Mouse (Mus musculus): Measurements from ENCODE around the gene Lcp2. TPM values are rescaled to one million over a fixed set of nuclear protein-coding genes. Genes with fewer than 3 reads are reported as not detected.

The Lcp2 gene
- polyA plus RNA-seq, 1 experiment, result not detected

DNA sequence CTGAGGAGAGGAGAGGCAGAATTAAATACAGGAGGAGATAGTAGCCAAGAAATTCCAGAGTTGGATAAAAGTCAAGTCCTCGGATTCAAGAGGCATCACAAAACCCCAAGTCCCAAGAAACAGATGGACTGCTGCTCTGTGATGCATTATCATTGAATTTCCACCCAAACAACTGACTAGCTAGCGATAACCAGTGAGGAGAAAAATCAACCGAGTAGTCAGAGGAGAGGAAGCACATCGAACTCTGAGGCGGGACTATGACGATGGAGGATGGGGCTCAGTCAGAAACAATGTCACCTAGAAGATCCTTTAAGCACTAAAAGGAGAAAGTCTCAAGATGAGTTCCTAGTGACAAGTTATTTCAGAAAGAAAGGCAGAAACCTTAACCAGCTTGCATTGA is 12.2 kb downstream of the Lcp2 start:
- Histone ChIP-seq H3K9me3 (replicated peaks; ENCODE audit: control insufficient read depth, insufficient read depth, low read length, poor library complexity, severe bottlenecking) (no peaks in the 10 kb centered on the region; the same call in 1 of the 2 replicates), H3K4me1 (ENCODE audit: control insufficient read depth, insufficient read depth, low read length) (no peaks in the 10 kb centered on the region), H3K27ac (ENCODE audit: insufficient read depth, low read length) (no peak overlapping the region), H3K9ac (ENCODE audit: low read depth, poor library complexity, severe bottlenecking) (no peak overlapping the region), H3K36me3 (ENCODE audit: control insufficient read depth, insufficient read depth, low read length, poor library complexity, severe bottlenecking) (no peaks in the 10 kb centered on the region), H3K27me3 (ENCODE audit: control insufficient read depth, insufficient read depth, low read length, poor library complexity, severe bottlenecking) (no peaks in the 10 kb centered on the region), H3K4me3 (ENCODE audit: low read depth, low read length) (no peak overlapping the region)
- no peak for TF ChIP-seq POLR2A (IDR thresholded peaks at IDR 0.05; ENCODE audit: insufficient read depth, low read length)
- no peak for TF ChIP-seq CTCF (IDR thresholded peaks at IDR 0.05; ENCODE audit: low read depth, low read length)
- TF ChIP-seq EP300 (IDR thresholded peaks at IDR 0.05; ENCODE audit: insufficient read depth, low read depth, low read length), result no peak

DNA sequence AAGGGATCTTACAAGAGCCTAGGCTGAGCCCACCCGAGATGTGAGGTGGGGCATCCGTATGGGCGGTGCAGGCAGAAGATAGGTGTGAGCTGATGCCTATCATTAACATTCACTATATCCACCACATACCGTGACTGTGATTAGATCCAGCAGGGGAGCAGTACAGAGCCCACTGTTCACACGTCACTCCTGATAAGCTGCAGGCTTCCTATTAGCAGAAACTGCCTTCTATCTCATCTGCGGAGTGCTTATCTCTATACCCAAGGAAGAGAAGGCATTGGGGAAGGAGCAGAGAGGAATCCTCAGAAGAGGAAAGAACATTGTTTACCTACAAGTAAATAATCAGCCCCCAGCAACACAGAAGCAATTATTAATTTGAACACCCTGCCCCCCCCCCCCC is 15.0 kb downstream of the Lcp2 start:
- no peaks in the 10 kb centered on the region for H3K9me3 ChIP-seq (replicated peaks; ENCODE audit: control insufficient read depth, insufficient read depth, low read length, poor library complexity, severe bottlenecking)
- H3K9ac ChIP-seq (ENCODE audit: low read depth, poor library complexity, severe bottlenecking), result no peak overlapping the region
- no peak overlapping the region for H3K27ac ChIP-seq (ENCODE audit: insufficient read depth, low read length)
- no peaks in the 10 kb centered on the region for H3K27me3 ChIP-seq (ENCODE audit: control insufficient read depth, insufficient read depth, low read length, poor library complexity, severe bottlenecking)
- H3K36me3 ChIP-seq (ENCODE audit: control insufficient read depth, insufficient read depth, low read length, poor library complexity, severe bottlenecking), result no peaks in the 10 kb centered on the region
- no peaks in the 10 kb centered on the region for H3K4me1 ChIP-seq (ENCODE audit: control insufficient read depth, insufficient read depth, low read length)
- H3K4me3 ChIP-seq (ENCODE audit: low read depth, low read length), result no peak overlapping the region
- no peak for TF ChIP-seq EP300 (IDR thresholded peaks at IDR 0.05; ENCODE audit: insufficient read depth, low read depth, low read length)
- TF ChIP-seq POLR2A (IDR thresholded peaks at IDR 0.05; ENCODE audit: insufficient read depth, low read length), result no peak
- TF ChIP-seq CTCF (IDR thresholded peaks at IDR 0.05; ENCODE audit: low read depth, low read length), result no peak

DNA sequence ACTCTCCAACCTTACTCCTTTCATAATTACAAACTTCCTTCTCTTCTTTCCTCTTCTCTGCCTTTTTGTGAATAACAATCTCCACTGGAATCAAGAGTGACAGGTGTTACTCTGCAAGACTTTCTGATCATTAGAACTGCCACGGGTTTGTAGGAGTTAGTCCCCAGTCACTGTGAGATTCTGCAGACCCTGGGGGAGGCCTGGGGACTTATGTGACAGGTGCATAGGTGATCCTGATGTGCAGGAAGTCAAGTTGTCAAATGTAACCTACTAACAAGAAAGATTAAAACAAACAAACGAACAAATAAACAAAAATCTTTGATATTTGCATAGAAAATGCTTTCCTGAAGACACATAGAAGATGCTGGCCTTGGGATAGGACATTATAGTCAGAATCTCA is 16.5 kb downstream of the Lcp2 start:
- H3K27me3 ChIP-seq (ENCODE audit: control insufficient read depth, insufficient read depth, low read length, poor library complexity, severe bottlenecking), result no peaks in the 10 kb centered on the region

DNA sequence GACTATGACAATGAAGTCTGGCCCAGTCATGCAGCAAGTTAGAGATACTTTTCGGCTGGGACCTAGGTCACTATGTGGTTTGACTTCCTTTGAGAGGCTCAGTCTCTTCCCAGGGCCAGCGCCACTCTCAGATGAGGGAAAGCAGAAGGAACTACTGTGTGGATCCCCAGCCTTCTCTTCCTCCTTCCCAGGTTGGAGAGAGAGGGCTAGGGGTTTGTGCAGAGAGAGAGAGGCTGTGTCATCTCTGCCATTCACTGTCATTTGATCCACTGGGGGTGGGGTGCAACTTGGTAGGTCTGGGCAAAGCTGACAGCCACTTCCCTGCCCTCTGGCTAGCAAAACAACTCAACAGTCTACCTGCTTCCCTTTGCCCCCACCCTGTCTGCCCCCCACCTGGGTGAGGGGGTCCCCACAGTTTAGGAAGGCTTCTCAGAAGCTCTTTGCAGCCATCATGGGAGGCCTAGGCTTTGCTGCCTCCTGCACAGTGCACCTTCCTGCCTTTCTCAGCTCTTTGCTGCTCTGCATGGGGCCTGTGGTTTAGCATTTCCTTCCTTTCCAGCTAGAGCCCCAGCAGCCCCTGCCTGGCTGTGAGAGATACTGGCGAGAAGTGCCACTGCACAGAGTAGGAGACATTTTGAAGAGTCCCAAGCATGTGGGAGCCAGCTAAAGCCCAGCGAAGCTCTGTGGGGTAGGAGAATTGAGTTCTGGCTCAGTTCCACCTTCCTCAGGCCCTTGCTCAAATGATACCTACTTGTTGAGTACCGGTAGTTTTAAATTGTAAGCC is 17.2 kb downstream of the Lcp2 start:
- H3K36me3 ChIP-seq (ENCODE audit: control insufficient read depth, insufficient read depth, low read length, poor library complexity, severe bottlenecking), result no peaks in the 10 kb centered on the region
- H3K4me3 ChIP-seq (ENCODE audit: low read depth, low read length), result no peak overlapping the region
- no peak overlapping the region for H3K27ac ChIP-seq (ENCODE audit: insufficient read depth, low read length)
- no peak overlapping the region for H3K9ac ChIP-seq (ENCODE audit: low read depth, poor library complexity, severe bottlenecking)
- no peaks in the 10 kb centered on the region for H3K4me1 ChIP-seq (ENCODE audit: control insufficient read depth, insufficient read depth, low read length)
- no peaks in the 10 kb centered on the region for H3K9me3 ChIP-seq (replicated peaks; ENCODE audit: control insufficient read depth, insufficient read depth, low read length, poor library complexity, severe bottlenecking)
- TF ChIP-seq CTCF (IDR thresholded peaks at IDR 0.05; ENCODE audit: low read depth, low read length) (no peak), EP300 (IDR thresholded peaks at IDR 0.05; ENCODE audit: insufficient read depth, low read depth, low read length) (no peak), POLR2A (IDR thresholded peaks at IDR 0.05; ENCODE audit: insufficient read depth, low read length) (no peak)
- no peaks in the 10 kb centered on the region for H3K27me3 ChIP-seq (ENCODE audit: control insufficient read depth, insufficient read depth, low read length, poor library complexity, severe bottlenecking)

More for the DNA sequence above, 16.5 kb downstream of the Lcp2 start:
- Histone ChIP-seq H3K4me1 (ENCODE audit: control insufficient read depth, insufficient read depth, low read length) (no peaks in the 10 kb centered on the region), H3K36me3 (ENCODE audit: control insufficient read depth, insufficient read depth, low read length, poor library complexity, severe bottlenecking) (no peaks in the 10 kb centered on the region), H3K9me3 (replicated peaks; ENCODE audit: control insufficient read depth, insufficient read depth, low read length, poor library complexity, severe bottlenecking) (no peaks in the 10 kb centered on the region), H3K4me3 (ENCODE audit: low read depth, low read length) (no peak overlapping the region), H3K27ac (ENCODE audit: insufficient read depth, low read length) (no peak overlapping the region), H3K9ac (ENCODE audit: low read depth, poor library complexity, severe bottlenecking) (no peak overlapping the region)
- no peak for TF ChIP-seq POLR2A (IDR thresholded peaks at IDR 0.05; ENCODE audit: insufficient read depth, low read length)
- no peak for TF ChIP-seq EP300 (IDR thresholded peaks at IDR 0.05; ENCODE audit: insufficient read depth, low read depth, low read length)
- TF ChIP-seq CTCF (IDR thresholded peaks at IDR 0.05; ENCODE audit: low read depth, low read length), result no peak

DNA sequence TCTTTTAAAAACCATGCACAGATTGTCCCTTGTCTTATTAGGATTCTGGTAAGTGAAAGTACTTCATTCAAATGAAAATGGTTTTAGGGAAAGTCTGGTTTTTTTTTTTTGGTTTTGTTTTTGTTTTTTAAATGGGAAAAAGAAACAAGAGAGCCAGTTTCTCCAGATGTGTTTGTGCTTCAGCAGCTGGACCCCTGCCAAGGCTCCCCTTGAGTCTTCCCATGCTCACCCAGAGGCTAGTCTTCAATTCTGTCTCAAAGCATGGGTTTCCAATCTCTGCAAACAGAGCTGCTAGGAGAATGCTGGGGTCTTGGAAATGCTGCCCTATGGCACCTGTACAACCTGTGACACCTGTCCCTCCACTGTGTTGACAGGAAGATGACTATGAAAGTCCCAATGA is 23.9 kb downstream of the Lcp2 start:
- no peak overlapping the region for H3K4me3 ChIP-seq (ENCODE audit: low read depth, low read length)
- no peak overlapping the region for H3K9ac ChIP-seq (ENCODE audit: low read depth, poor library complexity, severe bottlenecking)

DNA sequence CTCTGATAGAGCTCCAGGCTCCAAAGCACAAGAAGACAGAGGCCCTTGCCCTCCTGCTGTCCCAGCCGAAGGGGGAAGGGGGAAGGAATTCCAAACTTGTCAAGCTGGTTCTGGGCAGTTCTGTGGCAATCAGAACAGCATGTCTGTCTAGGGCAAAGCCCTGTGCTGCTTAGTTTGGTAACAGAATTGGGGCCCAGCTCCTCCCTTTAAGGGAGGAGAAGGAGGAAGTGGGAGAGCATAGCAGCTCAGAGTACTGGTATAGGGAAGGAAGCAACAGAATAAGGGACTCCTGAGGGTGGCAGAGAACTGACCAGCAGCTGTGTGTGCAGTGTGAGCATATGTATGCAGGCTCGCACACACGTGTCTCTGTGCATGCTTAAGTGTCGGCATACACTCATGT is 25.6 kb downstream of the Lcp2 start:
- TF ChIP-seq CTCF (IDR thresholded peaks at IDR 0.05; ENCODE audit: low read depth, low read length), result no peak
- no peak for TF ChIP-seq POLR2A (IDR thresholded peaks at IDR 0.05; ENCODE audit: insufficient read depth, low read length)
- TF ChIP-seq EP300 (IDR thresholded peaks at IDR 0.05; ENCODE audit: insufficient read depth, low read depth, low read length), result no peak
- no peak overlapping the region for H3K4me3 ChIP-seq (ENCODE audit: low read depth, low read length)
- H3K36me3 ChIP-seq (ENCODE audit: control insufficient read depth, insufficient read depth, low read length, poor library complexity, severe bottlenecking), result no peaks in the 10 kb centered on the region
- H3K27ac ChIP-seq (ENCODE audit: insufficient read depth, low read length), result no peak overlapping the region
- H3K27me3 ChIP-seq (ENCODE audit: control insufficient read depth, insufficient read depth, low read length, poor library complexity, severe bottlenecking), result no peaks in the 10 kb centered on the region
- H3K9me3 ChIP-seq (replicated peaks; ENCODE audit: control insufficient read depth, insufficient read depth, low read length, poor library complexity, severe bottlenecking), result no peaks in the 10 kb centered on the region
- no peak overlapping the region for H3K9ac ChIP-seq (ENCODE audit: low read depth, poor library complexity, severe bottlenecking)
- H3K4me1 ChIP-seq (ENCODE audit: control insufficient read depth, insufficient read depth, low read length), result peaks cover 2% of the 10 kb centered on the region

More for the DNA sequence above, 23.9 kb downstream of the Lcp2 start:
- TF ChIP-seq POLR2A (IDR thresholded peaks at IDR 0.05; ENCODE audit: insufficient read depth, low read length) (no peak), EP300 (IDR thresholded peaks at IDR 0.05; ENCODE audit: insufficient read depth, low read depth, low read length) (no peak), CTCF (IDR thresholded peaks at IDR 0.05; ENCODE audit: low read depth, low read length) (no peak)
- H3K27ac ChIP-seq (ENCODE audit: insufficient read depth, low read length), result no peak overlapping the region
- no peaks in the 10 kb centered on the region for H3K9me3 ChIP-seq (replicated peaks; ENCODE audit: control insufficient read depth, insufficient read depth, low read length, poor library complexity, severe bottlenecking)
- no peaks in the 10 kb centered on the region for H3K36me3 ChIP-seq (ENCODE audit: control insufficient read depth, insufficient read depth, low read length, poor library complexity, severe bottlenecking)
- no peaks in the 10 kb centered on the region for H3K27me3 ChIP-seq (ENCODE audit: control insufficient read depth, insufficient read depth, low read length, poor library complexity, severe bottlenecking)
- H3K4me1 ChIP-seq (ENCODE audit: control insufficient read depth, insufficient read depth, low read length), result peaks cover 2% of the 10 kb centered on the region

Measured in ES-Bruce4 (cell line).